In genomic region chr4:53590163-53590562, GRCm38 (mm10) we compare ENCODE assay signal across 25 mouse cellular contexts. TPM values are rescaled to one million over a fixed set of nuclear protein-coding genes. Genes with fewer than 3 reads are reported as not detected.
DNase-seq lines count a peak whose midpoint lies in the region; ATAC-seq and TF ChIP-seq lines count a peak whose summit lies in the region.
"Had no signal": no experiment of that assay in that cellular context is flagged by ENCODE, and none has a peak within 500 bp of the region (broad histone marks: within the 10 kb centered on the region; RNA-seq: fewer than 3 reads in every experiment).

No protein-coding gene starts in this region.

- H3K4me3 ChIP-seq in intestine, embryonic 15.5 days (replicated peaks), result no peak overlapping the region
- no peak overlapping the region for H3K4me3 ChIP-seq in intestine, postnatal 0 days (ENCODE audit: low read depth, low read length)
- no peak overlapping the region for H3K4me3 ChIP-seq in liver, embryonic 11.5 days (ENCODE audit: low read depth, low read length)
- H3K4me3 ChIP-seq in stomach, postnatal 0 days (ENCODE audit: low read depth, low read length), result no peak overlapping the region
- H3K4me3 ChIP-seq: forebrain, embryonic 10.5 days; hindbrain, embryonic 10.5 days; limb, embryonic 10.5 days; liver, embryonic 13.5 days; lung, embryonic 15.5 days; myocyte; neural tube, embryonic 13.5 days had no signal

- H3K36me3 ChIP-seq in intestine, embryonic 15.5 days, result no peaks in the 10 kb centered on the region
- no peaks in the 10 kb centered on the region for H3K36me3 ChIP-seq in intestine, postnatal 0 days (ENCODE audit: control insufficient read depth, insufficient read depth)
- H3K36me3 ChIP-seq in liver, embryonic 11.5 days (ENCODE audit: control insufficient read depth, insufficient read depth, low read length), result no peaks in the 10 kb centered on the region
- H3K36me3 ChIP-seq in stomach, postnatal 0 days (ENCODE audit: control insufficient read depth, insufficient read depth, low read length), result no peaks in the 10 kb centered on the region
- H3K36me3 ChIP-seq: forebrain, embryonic 10.5 days; hindbrain, embryonic 10.5 days; limb, embryonic 10.5 days; liver, embryonic 13.5 days; lung, embryonic 15.5 days; neural tube, embryonic 13.5 days had no signal

- H3K4me2 ChIP-seq in intestine, embryonic 15.5 days (replicated peaks), result no peak overlapping the region
- no peak overlapping the region for H3K4me2 ChIP-seq in intestine, postnatal 0 days (replicated peaks; ENCODE audit: low read depth)
- H3K4me2 ChIP-seq in liver, embryonic 11.5 days, result no peak overlapping the region
- H3K4me2 ChIP-seq in stomach, postnatal 0 days (replicated peaks; ENCODE audit: low read depth), result no peak overlapping the region
- H3K4me2 ChIP-seq: liver, embryonic 13.5 days; lung, embryonic 15.5 days; neural tube, embryonic 13.5 days had no signal

- WGBS in intestine, embryonic 15.5 days, result 48% methylated on average over 4 of the region's 4 CpGs
- 28% methylated on average over 4 of the region's 4 CpGs for WGBS in intestine, postnatal 0 days
- WGBS in liver, embryonic 11.5 days, result 68% methylated on average over 4 of the region's 4 CpGs
- 46% methylated on average over 4 of the region's 4 CpGs for WGBS in stomach, postnatal 0 days

- no peak for TF ChIP-seq EP300 in stomach, postnatal 0 days (optimal IDR thresholded peaks at IDR 0.05)

- 0 out of 2 replicates have a peak overlapping the region, but pooled peaks have one; percentile 11 for H3K27ac ChIP-seq in intestine, embryonic 15.5 days
- H3K27ac ChIP-seq in intestine, postnatal 0 days (ENCODE audit: low read depth, low read length), result no peak overlapping the region
- no peak overlapping the region for H3K27ac ChIP-seq in liver, embryonic 11.5 days (ENCODE audit: low read depth, low read length)
- no peak overlapping the region for H3K27ac ChIP-seq in stomach, postnatal 0 days (replicated peaks)
- H3K27ac ChIP-seq: forebrain, embryonic 10.5 days; hindbrain, embryonic 10.5 days; limb, embryonic 10.5 days; liver, embryonic 13.5 days; lung, embryonic 15.5 days; neural tube, embryonic 13.5 days had no signal

- no peaks in the 10 kb centered on the region for H3K9me3 ChIP-seq in intestine, embryonic 15.5 days
- H3K9me3 ChIP-seq in intestine, postnatal 0 days (ENCODE audit: control insufficient read depth), result no peaks in the 10 kb centered on the region
- no peaks in the 10 kb centered on the region for H3K9me3 ChIP-seq in liver, embryonic 11.5 days (ENCODE audit: control insufficient read depth, low read length)
- H3K9me3 ChIP-seq in stomach, postnatal 0 days (ENCODE audit: control insufficient read depth, low read length), result no peaks in the 10 kb centered on the region
- H3K9me3 ChIP-seq: forebrain, embryonic 10.5 days; hindbrain, embryonic 10.5 days; limb, embryonic 10.5 days; liver, embryonic 13.5 days; lung, embryonic 15.5 days; neural tube, embryonic 13.5 days had no signal

- no peak overlapping the region for H3K9ac ChIP-seq in intestine, embryonic 15.5 days
- no peak overlapping the region for H3K9ac ChIP-seq in intestine, postnatal 0 days (ENCODE audit: low read depth, low read length)
- H3K9ac ChIP-seq in liver, embryonic 11.5 days (ENCODE audit: low read depth, low read length), result no peak overlapping the region
- no peak overlapping the region for H3K9ac ChIP-seq in stomach, postnatal 0 days (ENCODE audit: low read length)
- H3K9ac ChIP-seq: liver, embryonic 13.5 days; lung, embryonic 15.5 days; neural tube, embryonic 13.5 days had no signal

- ATAC-seq in intestine, embryonic 15.5 days, result peak; percentile 43
- ATAC-seq in intestine, postnatal 0 days, result no peak
- no peak for ATAC-seq in liver, embryonic 11.5 days (replicated peaks; ENCODE audit: low FRiP score)
- ATAC-seq in stomach, postnatal 0 days (ENCODE audit: low FRiP score, low TSS enrichment), result no peak
- ATAC-seq: CD4-positive, CD25-positive, alpha-beta regulatory T cell, adult 4 months; forebrain, embryonic 16.5 days; hindbrain, embryonic 16.5 days; midbrain, embryonic 16.5 days had no signal

- TF ChIP-seq CTCF in intestine, postnatal 0 days (IDR thresholded peaks at IDR 0.05; ENCODE audit: low read depth), result no peak
- no peak for TF ChIP-seq CTCF in stomach, postnatal 0 days (IDR thresholded peaks at IDR 0.05; ENCODE audit: low read depth)

- 0 out of 2 replicates have a peak, but pooled peaks cover 2% of the 10 kb centered on the region for H3K4me1 ChIP-seq in intestine, embryonic 15.5 days (replicated peaks)
- H3K4me1 ChIP-seq in intestine, postnatal 0 days (replicated peaks; ENCODE audit: control insufficient read depth, insufficient read depth, low read length), result peaks cover 6% of the 10 kb centered on the region
- no peaks in the 10 kb centered on the region for H3K4me1 ChIP-seq in liver, embryonic 11.5 days (replicated peaks; ENCODE audit: control insufficient read depth, insufficient read depth, low read length)
- no peaks in the 10 kb centered on the region for H3K4me1 ChIP-seq in stomach, postnatal 0 days (replicated peaks; ENCODE audit: control insufficient read depth, insufficient read depth)
- H3K4me1 ChIP-seq: forebrain, embryonic 10.5 days; hindbrain, embryonic 10.5 days; limb, embryonic 10.5 days had no signal

- no peaks in the 10 kb centered on the region for H3K27me3 ChIP-seq in intestine, embryonic 15.5 days (replicated peaks)
- H3K27me3 ChIP-seq in intestine, postnatal 0 days (replicated peaks; ENCODE audit: control insufficient read depth, insufficient read depth, low read length), result no peaks in the 10 kb centered on the region
- no peaks in the 10 kb centered on the region for H3K27me3 ChIP-seq in liver, embryonic 11.5 days (replicated peaks; ENCODE audit: control insufficient read depth, insufficient read depth, low read length)
- no peaks in the 10 kb centered on the region for H3K27me3 ChIP-seq in stomach, postnatal 0 days (ENCODE audit: control insufficient read depth, insufficient read depth, low read length)
- H3K27me3 ChIP-seq: liver, embryonic 13.5 days; lung, embryonic 15.5 days; neural tube, embryonic 13.5 days had no signal

- peak; percentile 20 to 33 for DNase-seq in adrenal gland, postnatal 36 days
- DNase-seq in adrenal gland, adult 8-10 months, result no peak
- DNase-seq in liver, result peak; percentile 10
- no peak for DNase-seq in liver, embryonic 11.5 days (ENCODE audit: low spot score)
- DNase-seq in stomach, postnatal 0 days (ENCODE audit: low spot score), result peak; percentile 22
- DNase-seq: cerebellum, adult 9-10 months; gastrocnemius, postnatal 25 days; kidney, adult 18-20 months; liver, embryonic 13.5 days; lung, postnatal 36 days; retina, postnatal 1 day; right cerebral cortex, postnatal 25 days; spleen, adult 18-20 months had no signal

RNA-seq across cellular contexts. Expression of gene Fsd1l, which starts 41.1 kb away (rescaled TPM):
- 10 to 100 TPM in 1 of 2 experiments, 1 to 10 TPM in 1; 4.9 to 10.9 TPM for total RNA-seq in adrenal gland, postnatal 36 days (2021)
- 10 to 100 TPM in 1 of 4 experiments, 1 to 10 TPM in 3; 7.2 to 11.7 (median 8.5) TPM for total RNA-seq in adrenal gland, adult 8-10 months (2022)
- polyA plus RNA-seq in intestine, embryonic 15.5 days (2015; fragmentation: Nextera tagmentation; extraction: Ambion mirVana), result 11.9 and 15.0 TPM in 2 replicates
- polyA plus RNA-seq in intestine, postnatal 0 days (2015; fragmentation: Nextera tagmentation; extraction: Ambion mirVana), result 5.4 and 6.8 TPM in 2 replicates
- 2.7 and 3.7 TPM in 2 replicates for polyA plus RNA-seq in liver, embryonic 11.5 days (2014; fragmentation: Nextera tagmentation; extraction: Ambion mirVana)
- polyA plus RNA-seq in stomach, postnatal 0 days (2015; fragmentation: Nextera tagmentation; extraction: Ambion mirVana), result 3.4 and 3.5 TPM in 2 replicates

Comparison
In these comparisons a context has a peak if more than half of its experiments do, and no peak if none do; other contexts are left out.
1. DNase-seq: peak in adrenal gland, postnatal 36 days (2 of 2), liver (single experiment) and stomach, postnatal 0 days (single experiment); none in adrenal gland, adult 8-10 months (single experiment) and liver, embryonic 11.5 days (single experiment).